Mouse (Mus musculus) midbrain, embryonic 11.5 days (tissue): ENCODE results near the gene Fdx1l. TPM values are rescaled to one million over a fixed set of nuclear protein-coding genes. Genes with fewer than 3 reads are reported as not detected.

ENCODE experiments used
- ATAC-seq: fragments of 200-750 bp; cut with Nextera tagmentation; 2 replicates; pipeline ENCODE4 v1.8.0; 2017; ENCODE audit warnings: moderate TSS enrichment, moderate library complexity; ENCODE audit not compliant: low FRiP score
- DNase-seq: peaks from one replicate; pipeline ENCODE4 v3.0.0; 2015; ENCODE audit warnings: low spot score; ENCODE audit errors: missing footprints
- H3K27ac ChIP-seq: fragments of 300-500 bp; sonication (generic); 2 replicates; pipeline ENCODE4 v1.5.1; 2014; ENCODE audit warnings: low read depth, low read length
- H3K27me3 ChIP-seq: fragments of 300-500 bp; sonication (generic); 2 replicates; pipeline ENCODE4 v1.6.1; 2014; ENCODE audit warnings: mild to moderate bottlenecking, low read length, moderate library complexity, mixed read lengths; ENCODE audit not compliant: control insufficient read depth, insufficient read depth
- H3K36me3 ChIP-seq: fragments of 300-500 bp; sonication (generic); 2 replicates; pipeline ENCODE4 v1.6.1; 2014; ENCODE audit warnings: mild to moderate bottlenecking, low read length, moderate library complexity, mixed read lengths; ENCODE audit not compliant: control insufficient read depth, insufficient read depth
- H3K4me1 ChIP-seq: fragments of 300-500 bp; sonication (generic); 2 replicates; pipeline ENCODE4 v1.6.1; 2014; ENCODE audit warnings: low read length; ENCODE audit not compliant: control insufficient read depth, insufficient read depth
- H3K4me2 ChIP-seq: fragments of 300-500 bp; sonication (generic); 2 replicates; pipeline ENCODE4 v1.6.1; 2014; ENCODE audit warnings: mild to moderate bottlenecking, moderate library complexity
- H3K4me3 ChIP-seq: fragments of 300-500 bp; sonication (generic); 2 replicates; pipeline ENCODE4 v1.5.1; 2014; ENCODE audit warnings: low read depth, low read length
- H3K9ac ChIP-seq: fragments of 300-500 bp; sonication (generic); 2 replicates; pipeline ENCODE4 v1.6.1; 2014; ENCODE audit warnings: low read length
- H3K9me3 ChIP-seq: fragments of 300-500 bp; sonication (generic); 2 replicates; pipeline ENCODE4 v1.6.1; 2016; ENCODE audit warnings: low read length; ENCODE audit not compliant: control insufficient read depth
- WGBS: fragments of 180-500 bp; shearing (Covaris S2); extraction: QIAGEN DNeasy Blood & Tissue Kit; methylation state at CpG from one replicate; pipeline ENCODE4 v1.1.7; 2014; 5-methylcytosine and 5-hydroxymethylcytosine counted together
- polyA plus RNA-seq: library from polyadenylated mRNA; unstranded; fragments of >200 nt; fragmentation: Nextera tagmentation; extraction: Ambion mirVana; gene quantifications from 2 replicates; pipeline ENCODE4 v1.2.1, GENCODE M21; 2014

The Fdx1l gene
- polyA plus RNA-seq, 1 experiment from 2014 or later, result 50.4 TPM

DNA sequence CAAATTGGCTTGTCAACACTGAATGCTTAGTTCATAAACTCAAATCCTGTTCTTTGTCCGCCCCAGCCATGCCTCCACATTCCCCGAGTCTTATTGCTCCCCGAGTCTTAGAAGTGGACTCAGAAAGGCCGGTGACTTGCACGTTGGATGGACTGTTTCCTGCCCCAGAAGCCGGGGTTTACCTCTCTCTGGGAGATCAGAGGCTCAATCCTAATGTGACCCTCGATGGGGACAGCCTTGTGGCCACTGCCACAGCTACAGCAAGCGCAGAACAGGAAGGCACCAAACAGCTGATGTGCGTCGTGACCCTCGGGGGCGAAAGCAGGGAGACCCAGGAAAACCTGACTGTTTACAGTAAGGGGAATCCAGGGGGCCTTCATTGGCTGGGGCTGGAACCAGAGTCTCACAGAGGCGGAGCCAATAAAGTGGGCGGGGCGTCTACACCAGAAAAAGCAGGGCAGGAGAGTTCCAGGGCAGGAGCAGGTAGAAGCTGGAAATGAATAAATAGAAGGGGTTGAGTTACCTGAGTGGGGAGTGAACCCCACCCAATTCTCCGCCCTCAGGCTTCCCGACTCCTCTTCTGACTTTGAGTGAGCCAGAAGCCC, 38.8 kb downstream of the Fdx1l start:
- WGBS, result 3% methylated on average over 17 of the region's 17 CpGs
- Histone ChIP-seq H3K36me3 (no peaks in the 10 kb centered on the region), H3K9me3 (no peaks in the 10 kb centered on the region), H3K4me3 (no peak overlapping the region), H3K9ac (no peak overlapping the region), H3K27me3 (peaks cover 96% of the 10 kb centered on the region), H3K4me1 (peaks cover 32% of the 10 kb centered on the region), H3K4me2 (no peak overlapping the region), H3K27ac (no peak overlapping the region)
- no peak for ATAC-seq
- DNase-seq, result peak; percentile 89

DNA sequence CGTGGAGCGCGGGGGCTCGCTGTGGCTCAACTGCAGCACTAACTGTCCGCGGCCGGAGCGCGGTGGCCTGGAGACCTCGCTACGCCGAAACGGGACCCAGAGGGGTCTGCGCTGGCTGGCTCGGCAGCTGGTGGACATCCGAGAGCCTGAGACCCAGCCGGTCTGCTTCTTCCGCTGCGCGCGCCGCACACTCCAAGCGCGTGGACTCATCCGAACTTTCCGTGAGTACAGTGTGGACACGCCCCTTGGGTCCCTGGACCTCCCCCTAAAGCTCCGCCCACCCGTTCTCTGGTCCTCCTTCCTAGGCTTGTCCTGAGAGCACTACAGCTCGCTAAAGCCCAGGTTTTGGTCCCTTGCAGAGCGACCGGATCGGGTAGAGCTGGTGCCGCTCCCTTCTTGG, 40.3 kb downstream of the Fdx1l start:
- no peaks in the 10 kb centered on the region for H3K9me3 ChIP-seq
- peaks cover 98% of the 10 kb centered on the region for H3K27me3 ChIP-seq
- H3K4me1 ChIP-seq, result peaks cover 35% of the 10 kb centered on the region
- DNase-seq (peak; percentile 97), ATAC-seq (peak; percentile 31; the same call in 1 of the 2 replicates)
- under 1% methylated on average over 34 of the region's 34 CpGs for WGBS
- peak overlapping the region; percentile 53 for H3K4me2 ChIP-seq
- H3K27ac ChIP-seq, result no peak overlapping the region
- no peaks in the 10 kb centered on the region for H3K36me3 ChIP-seq
- H3K4me3 ChIP-seq, result peak overlapping the region; percentile 35
- no peak overlapping the region for H3K9ac ChIP-seq

DNA sequence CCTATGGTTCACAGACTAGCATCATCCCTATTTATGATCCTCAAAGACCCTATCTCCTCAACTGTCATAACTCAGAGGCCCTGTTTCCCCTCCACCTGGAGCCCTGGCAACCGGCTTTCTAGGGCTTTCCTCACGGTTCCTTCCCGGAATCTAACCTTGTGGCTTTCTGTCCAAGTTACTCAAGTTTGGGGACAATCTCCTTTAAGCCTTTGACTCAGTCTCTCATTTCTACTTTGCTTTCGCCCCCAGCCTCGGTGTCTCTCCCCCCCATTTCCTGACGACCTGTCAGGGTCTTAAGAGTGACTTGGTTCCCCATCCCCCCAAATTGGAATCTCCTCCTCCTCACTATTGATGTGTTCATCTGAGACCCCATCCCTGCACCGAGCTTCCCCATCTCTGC, 40.9 kb downstream of the Fdx1l start:
- WGBS, result 4% methylated on average over 7 of the region's 7 CpGs
- H3K27me3 ChIP-seq, result peaks cover 94% of the 10 kb centered on the region
- peaks cover 33% of the 10 kb centered on the region for H3K4me1 ChIP-seq
- no peak for ATAC-seq
- H3K4me3 ChIP-seq, result peak overlapping the region; percentile 39
- H3K36me3 ChIP-seq, result no peaks in the 10 kb centered on the region
- no peak overlapping the region for H3K9ac ChIP-seq
- H3K4me2 ChIP-seq, result peak overlapping the region; percentile 83; the same call in 1 of the 2 replicates
- H3K27ac ChIP-seq, result no peak overlapping the region
- DNase-seq, result peak; percentile 93
- no peaks in the 10 kb centered on the region for H3K9me3 ChIP-seq

DNA sequence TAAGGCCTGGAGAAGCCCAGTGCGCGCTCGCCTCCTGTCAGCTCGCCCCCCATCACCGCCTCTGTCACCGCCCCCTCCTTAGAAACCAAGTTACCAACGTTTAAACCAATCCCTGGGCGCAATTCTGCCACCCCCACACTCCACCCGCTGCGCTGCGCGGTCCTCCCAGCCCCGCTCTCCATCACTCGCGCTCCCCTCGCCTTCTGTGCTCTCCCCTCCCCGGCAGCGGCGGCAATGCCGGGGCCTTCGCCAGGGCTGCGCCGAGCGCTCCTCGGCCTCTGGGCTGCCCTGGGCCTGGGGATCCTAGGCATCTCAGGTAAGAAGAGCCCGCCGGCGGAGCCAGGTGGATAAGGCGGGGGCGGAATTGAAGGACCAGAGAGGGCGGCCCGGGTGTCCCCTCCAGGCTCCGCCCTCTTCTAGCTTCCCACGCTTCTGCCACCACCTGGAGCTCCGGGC, 41.5 kb downstream of the Fdx1l start, which contains the start of gene Icam5:
Gene Icam5, plus strand, starts transcription at position 178 of the 456 bp plus-strand sequence.
- H3K27me3 ChIP-seq, result peaks cover 88% of the 10 kb centered on the region
- ATAC-seq (peak; percentile 17), DNase-seq (peak; percentile 90)
- 0 out of 2 replicates have a peak within 1 kb of the TSS, but pooled peaks have one; percentile 16 for H3K9ac ChIP-seq
- H3K36me3 ChIP-seq, result no peaks in the 10 kb centered on the region
- H3K4me1 ChIP-seq, result peaks cover 28% of the 10 kb centered on the region
- H3K4me2 ChIP-seq, result peak within 1 kb of the TSS; percentile 83
- H3K4me3 ChIP-seq, result peak within 1 kb of the TSS; percentile 39
- H3K9me3 ChIP-seq, result no peaks in the 10 kb centered on the region
- H3K27ac ChIP-seq, result no peak within 1 kb of the TSS
- under 1% methylated on average over 35 of the region's 35 CpGs for WGBS

DNA sequence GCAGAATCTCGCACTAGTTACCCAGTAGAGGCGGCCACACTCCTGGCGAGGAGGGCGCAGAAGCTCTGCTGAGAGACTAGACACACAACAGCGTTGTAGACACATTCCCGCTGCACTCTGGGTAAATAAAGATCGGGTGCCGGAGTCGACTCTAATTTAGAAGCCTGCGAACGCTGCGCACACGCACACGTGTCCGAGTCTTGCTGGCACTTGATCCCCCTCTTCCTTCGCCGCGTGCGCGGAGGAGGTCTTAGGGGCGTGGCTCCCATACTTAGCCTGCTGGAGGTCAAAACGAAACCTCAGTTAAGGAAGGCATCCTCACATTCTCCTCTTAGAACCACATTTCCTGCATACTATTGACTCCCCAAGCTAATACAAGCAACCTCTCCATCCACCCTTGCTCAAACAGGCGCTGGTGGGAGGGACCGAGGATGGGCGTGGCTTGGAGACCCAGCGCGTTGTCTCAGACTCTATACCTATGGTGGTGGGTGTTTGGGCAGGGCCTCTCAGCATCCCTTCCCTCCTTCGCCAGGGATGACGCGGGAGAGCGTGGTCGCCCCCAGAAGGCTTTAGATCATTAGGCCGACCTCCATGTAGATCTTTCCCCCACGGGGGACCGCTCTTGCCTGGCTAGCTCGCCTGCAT, 42.0 kb downstream of the Fdx1l start:
- no peak overlapping the region for H3K27ac ChIP-seq
- H3K4me3 ChIP-seq, result peak overlapping the region; percentile 39
- no peaks in the 10 kb centered on the region for H3K36me3 ChIP-seq
- DNase-seq, result peak; percentile 95
- peak overlapping the region; percentile 83 for H3K4me2 ChIP-seq
- H3K4me1 ChIP-seq, result peaks cover 28% of the 10 kb centered on the region
- no peak overlapping the region for H3K9ac ChIP-seq
- under 1% methylated on average over 36 of the region's 36 CpGs for WGBS
- H3K9me3 ChIP-seq, result no peaks in the 10 kb centered on the region
- peak; percentile 54 for ATAC-seq
- H3K27me3 ChIP-seq, result peaks cover 83% of the 10 kb centered on the region

DNA sequence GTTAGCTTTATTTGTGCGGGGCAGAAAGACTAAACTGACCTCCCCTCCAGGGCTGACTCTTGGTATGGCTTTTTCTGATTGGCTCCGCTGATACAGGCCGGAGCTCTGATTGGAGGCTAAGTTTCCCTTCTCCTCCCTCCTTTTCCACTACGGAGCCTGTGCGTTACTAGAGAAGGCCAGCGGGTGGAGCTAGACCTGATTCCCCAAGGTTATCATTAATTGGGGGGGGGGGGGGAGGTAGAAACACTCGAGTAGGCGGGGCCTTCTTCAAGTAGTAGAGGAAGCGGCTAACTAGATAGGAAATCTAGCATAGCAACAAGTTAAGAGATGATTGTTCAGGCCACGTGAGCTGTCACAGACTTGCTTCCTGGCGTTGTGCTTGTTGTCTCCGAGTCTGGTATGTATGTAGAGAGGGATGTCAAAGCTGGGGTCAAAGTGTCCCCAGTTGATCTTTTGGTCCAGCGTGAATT, 42.6 kb downstream of the Fdx1l start:
- WGBS, result under 1% methylated on average over 13 of the region's 13 CpGs
- Histone ChIP-seq H3K27ac (no peak overlapping the region), H3K4me1 (peaks cover 28% of the 10 kb centered on the region), H3K36me3 (no peaks in the 10 kb centered on the region), H3K4me3 (peak overlapping the region; percentile 39), H3K27me3 (peaks cover 77% of the 10 kb centered on the region), H3K4me2 (peak overlapping the region; percentile 83), H3K9me3 (no peaks in the 10 kb centered on the region), H3K9ac (no peak overlapping the region)
- DNase-seq, result peak; percentile 94
- ATAC-seq, result peak; percentile 56

DNA sequence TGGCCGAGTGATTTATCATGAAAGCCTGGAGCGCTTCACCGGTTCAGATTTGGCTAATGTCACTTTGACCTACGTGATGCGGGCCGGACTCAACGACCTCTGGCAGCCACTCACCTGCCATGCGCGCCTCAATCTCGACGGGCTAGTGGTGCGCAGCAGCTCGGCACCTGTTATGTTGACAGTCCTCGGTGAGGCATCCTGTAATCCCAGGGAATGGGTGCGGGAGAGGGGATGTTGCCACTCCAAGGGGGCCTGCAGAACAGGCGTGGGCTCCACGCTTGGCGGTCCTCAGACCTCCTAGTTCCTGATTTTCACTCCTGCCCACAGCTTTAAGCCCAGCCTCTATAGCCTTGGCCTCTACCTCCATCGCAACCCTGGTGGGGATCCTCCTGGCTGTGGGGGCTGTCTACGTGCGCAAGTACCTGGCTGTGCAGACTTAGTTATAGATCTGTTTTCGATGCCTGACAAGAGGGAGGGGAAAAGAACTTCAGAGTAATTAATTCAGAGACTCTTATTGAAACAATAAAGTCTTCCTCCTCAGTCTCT, 43.3 kb downstream of the Fdx1l start:
- Histone ChIP-seq H3K36me3 (no peaks in the 10 kb centered on the region), H3K4me2 (peak overlapping the region; percentile 26), H3K4me1 (peaks cover 28% of the 10 kb centered on the region), H3K9ac (no peak overlapping the region), H3K9me3 (no peaks in the 10 kb centered on the region), H3K27me3 (peaks cover 70% of the 10 kb centered on the region), H3K27ac (no peak overlapping the region), H3K4me3 (peak overlapping the region; percentile 22; the same call in 1 of the 2 replicates)
- DNase-seq (no peak), ATAC-seq (no peak)
- 25% methylated on average over 22 of the region's 22 CpGs for WGBS

DNA sequence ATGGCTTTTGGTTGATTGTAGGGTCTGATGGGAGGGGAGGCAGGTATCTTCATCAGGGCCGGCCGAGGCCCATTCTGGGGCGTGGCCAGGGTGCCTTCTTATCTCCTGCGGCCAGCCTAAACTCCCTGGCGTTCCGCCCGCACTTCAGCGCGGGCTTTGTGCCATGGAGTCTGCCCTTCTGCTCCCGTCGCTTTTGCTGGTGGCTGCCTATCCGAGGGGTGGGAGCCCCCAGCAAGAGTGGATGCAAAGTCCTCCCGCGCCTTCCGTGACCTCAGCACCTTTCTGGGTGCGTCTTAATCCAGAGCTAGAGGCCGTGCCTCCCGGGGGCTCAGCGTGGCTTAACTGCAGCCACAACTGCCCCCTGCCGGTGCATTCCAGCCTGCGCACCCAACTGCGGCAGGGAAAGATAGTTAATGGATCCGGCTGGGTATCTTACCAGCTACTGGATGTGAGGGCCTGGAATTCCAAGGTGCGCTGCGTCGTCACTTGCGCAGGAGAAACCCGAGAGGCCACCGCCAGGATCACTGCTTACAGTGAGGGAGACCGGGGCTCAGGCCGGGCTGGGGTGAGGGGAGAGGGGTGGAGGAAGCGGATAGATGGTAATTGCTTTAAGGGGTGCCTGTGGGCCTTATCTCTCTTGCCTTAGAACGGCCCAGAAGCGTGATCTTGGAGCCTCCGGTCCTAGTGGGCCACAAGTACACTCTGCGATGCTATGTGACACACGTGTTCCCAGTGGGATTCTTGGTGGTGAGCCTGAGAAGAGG, 43.9 kb downstream of the Fdx1l start, which contains the start of gene Icam4:
Gene Icam4, plus strand, starts transcription at position 83 of the 764 bp plus-strand sequence.
- peaks cover 28% of the 10 kb centered on the region for H3K4me1 ChIP-seq
- H3K4me2 ChIP-seq, result peak within 1 kb of the TSS; percentile 47
- peaks cover 64% of the 10 kb centered on the region for H3K27me3 ChIP-seq
- H3K36me3 ChIP-seq, result no peaks in the 10 kb centered on the region
- ATAC-seq (peak; percentile 7; the same call in 1 of the 2 replicates), DNase-seq (peak; percentile 96)
- peak within 1 kb of the TSS; percentile 50 for H3K9ac ChIP-seq
- H3K4me3 ChIP-seq, result peak within 1 kb of the TSS; percentile 22
- H3K9me3 ChIP-seq, result no peaks in the 10 kb centered on the region
- WGBS, result 3% methylated on average over 37 of the region's 37 CpGs
- H3K27ac ChIP-seq, result no peak within 1 kb of the TSS; the same call in 1 of the 2 replicates
